Mouse (Mus musculus) testis, adult 2 months (tissue): Measurements from ENCODE around the gene Id3. TPM values are rescaled to one million over a fixed set of nuclear protein-coding genes. Genes with fewer than 3 reads are reported as not detected.

ENCODE experiments used
- H3K27ac ChIP-seq: fragments of 200-500 bp; 2 replicates; pipeline ENCODE4 v1.5.1; 2012; ENCODE audit warnings: low read depth, low read length; ENCODE audit not compliant: control insufficient read depth, insufficient read depth
- H3K27me3 ChIP-seq: fragments of 200-500 bp; 2 replicates; pipeline ENCODE4 v1.6.1; 2012; ENCODE audit warnings: mild to moderate bottlenecking, low read length, moderate library complexity; ENCODE audit not compliant: control insufficient read depth, insufficient read depth
- H3K36me3 ChIP-seq: fragments of 200-500 bp; 2 replicates; pipeline ENCODE4 v1.6.1; 2012; ENCODE audit warnings: mild to moderate bottlenecking, low read length; ENCODE audit not compliant: control insufficient read depth, insufficient read depth
- H3K4me1 ChIP-seq: fragments of 200-500 bp; 2 replicates; pipeline ENCODE4 v1.6.1; 2012; ENCODE audit warnings: low read length; ENCODE audit not compliant: control insufficient read depth, insufficient read depth
- H3K4me3 ChIP-seq: fragments of 200-500 bp; 2 replicates; pipeline ENCODE4 v1.5.1; 2012; ENCODE audit warnings: low read depth, mild to moderate bottlenecking, low read length, moderate library complexity, mixed read lengths; ENCODE audit not compliant: control insufficient read depth
- CTCF ChIP-seq: fragments of 200-500 bp; IDR thresholded peaks from 2 replicates; pipeline ENCODE4 v1.5.1; 2012; ENCODE audit warnings: low read depth, mild to moderate bottlenecking, inconsistent platforms, low read length, moderate library complexity; ENCODE audit not compliant: control insufficient read depth, insufficient read depth, insufficient replicate concordance
- POLR2A ChIP-seq: fragments of 200-500 bp; IDR thresholded peaks from 2 replicates; pipeline ENCODE4 v1.6.1; 2012; ENCODE audit warnings: low read depth, mild to moderate bottlenecking, inconsistent platforms, low read length, moderate library complexity; ENCODE audit not compliant: control insufficient read depth
- polyA plus RNA-seq: library from polyadenylated mRNA; depleted of rRNA; stranded (reverse); fragments of >200 nt; gene quantifications from 2 replicates; pipeline ENCODE4 v1.2.3, GENCODE M21; 2012

The Id3 gene
- polyA plus RNA-seq, 1 experiment = 8.0 TPM

GRCm38 (mm10) chr4:136150596-136150995 lies 7.3 kb downstream of the Id3 start:
- peaks cover 11% of the 10 kb centered on the region for H3K4me1 ChIP-seq
- H3K27me3 ChIP-seq = no peaks in the 10 kb centered on the region
- no peak overlapping the region for H3K4me3 ChIP-seq
- no peaks in the 10 kb centered on the region for H3K36me3 ChIP-seq
- no peak for TF ChIP-seq CTCF
- TF ChIP-seq POLR2A = no peak
- H3K27ac ChIP-seq = no peak overlapping the region

DNA sequence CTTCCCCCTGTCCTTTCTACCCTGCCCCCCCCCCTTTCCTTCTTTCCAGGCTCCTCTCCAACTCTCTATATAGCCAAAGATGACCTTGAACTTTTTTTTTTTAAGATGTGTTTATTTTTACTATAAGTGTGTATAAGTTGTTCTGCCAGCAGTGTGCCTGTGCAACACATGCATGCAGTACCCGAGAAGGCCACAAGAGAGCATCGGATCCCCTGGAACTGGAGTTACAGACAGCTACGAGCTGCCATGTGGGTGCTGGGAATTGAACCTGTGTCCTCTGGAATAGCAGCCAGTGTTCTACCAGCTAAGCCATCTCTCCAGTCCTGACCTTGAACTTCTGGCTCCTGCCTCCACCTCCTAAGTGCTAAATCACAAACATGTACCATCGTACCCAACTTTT lies 9.5 kb downstream of the Id3 start:
- H3K36me3 ChIP-seq = no peaks in the 10 kb centered on the region

GRCm38 (mm10) chr4:136154462-136154861 lies 11.2 kb downstream of the Id3 start:
- Histone ChIP-seq H3K4me1 (no peaks in the 10 kb centered on the region), H3K27ac (no peak overlapping the region), H3K27me3 (no peaks in the 10 kb centered on the region), H3K4me3 (no peak overlapping the region), H3K36me3 (no peaks in the 10 kb centered on the region)
- no peak for TF ChIP-seq CTCF
- no peak for TF ChIP-seq POLR2A

More for the DNA sequence above, 9.5 kb downstream of the Id3 start:
- H3K4me3 ChIP-seq = no peak overlapping the region
- TF ChIP-seq CTCF (peak; percentile 57; the same call in 1 of the 2 replicates), POLR2A (no peak)
- no peaks in the 10 kb centered on the region for H3K27me3 ChIP-seq
- H3K4me1 ChIP-seq = peaks cover 11% of the 10 kb centered on the region
- no peak overlapping the region for H3K27ac ChIP-seq

- Histone ChIP-seq H3K27me3 (no peaks in the 10 kb centered on the region), H3K27ac (no peak overlapping the region), H3K36me3 (no peaks in the 10 kb centered on the region), H3K4me3 (no peak overlapping the region), H3K4me1 (peaks cover 13% of the 10 kb centered on the region)
- TF ChIP-seq POLR2A (no peak), CTCF (no peak)
These were observed 15.2 kb downstream of the Id3 start for GRCm38 (mm10) chr4:136158498-136158897.

DNA sequence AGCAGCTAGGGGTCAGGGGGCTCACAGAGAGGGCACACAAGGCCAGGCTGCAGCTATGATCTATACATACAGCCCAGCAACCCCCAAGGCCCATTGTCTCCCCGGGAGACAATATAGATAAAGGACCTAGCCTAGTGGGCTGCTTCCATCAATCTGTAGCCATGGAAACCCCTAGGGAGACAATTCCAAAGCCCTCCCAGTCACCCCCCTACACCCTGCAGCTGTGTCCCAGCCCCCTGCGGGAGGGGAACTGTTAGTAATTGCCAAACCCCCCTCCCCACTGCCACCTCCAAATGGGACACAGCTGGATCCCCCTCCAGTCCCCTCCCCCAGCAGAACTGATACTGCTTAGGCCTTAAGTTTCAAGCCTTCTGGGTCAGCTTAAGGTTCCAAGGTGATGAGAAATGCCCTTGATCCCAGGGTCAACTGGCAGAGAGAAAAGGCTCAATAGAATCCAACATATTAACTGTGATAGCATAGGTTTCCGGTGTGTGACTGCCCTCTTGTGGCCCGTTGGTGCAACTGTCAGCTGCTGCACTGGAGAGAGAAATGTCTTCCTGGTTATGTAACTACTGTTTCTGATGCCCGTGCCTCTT lies 16.6 kb downstream of the Id3 start:
- H3K4me3 ChIP-seq = no peak overlapping the region
- H3K27me3 ChIP-seq = no peaks in the 10 kb centered on the region
- no peak overlapping the region for H3K27ac ChIP-seq

DNA sequence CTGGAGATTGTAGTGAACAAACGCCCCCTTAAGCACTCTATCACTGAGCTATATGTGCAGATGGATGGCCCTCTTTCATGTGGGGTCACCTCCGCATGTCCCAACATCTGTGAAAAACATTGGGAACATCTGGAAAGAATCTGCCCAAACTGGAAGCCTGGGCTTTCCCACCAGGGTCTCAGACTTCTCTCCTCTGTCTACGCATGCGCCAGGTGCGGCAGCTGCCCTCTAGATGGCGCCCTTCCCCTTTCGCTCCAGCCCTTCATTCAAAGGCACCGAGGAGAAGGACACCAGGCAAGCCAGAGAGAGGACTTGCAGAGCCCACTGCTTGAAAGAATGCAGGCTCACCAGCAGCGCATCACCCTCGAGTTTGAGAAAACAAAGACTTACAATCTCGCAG lies 20.2 kb downstream of the Id3 start:
- TF ChIP-seq CTCF = peak; percentile 98
- no peak for TF ChIP-seq POLR2A
- no peaks in the 10 kb centered on the region for H3K36me3 ChIP-seq
- H3K4me1 ChIP-seq = peaks cover 13% of the 10 kb centered on the region
- H3K27ac ChIP-seq = no peak overlapping the region
- no peak overlapping the region; the same call in 1 of the 2 replicates for H3K4me3 ChIP-seq
- no peaks in the 10 kb centered on the region for H3K27me3 ChIP-seq

More for the DNA sequence above, 16.6 kb downstream of the Id3 start:
- peaks cover 13% of the 10 kb centered on the region for H3K4me1 ChIP-seq
- peak; percentile 92; the same call in 1 of the 2 replicates for TF ChIP-seq CTCF
- TF ChIP-seq POLR2A = no peak
- no peaks in the 10 kb centered on the region for H3K36me3 ChIP-seq

- peaks cover 8% of the 10 kb centered on the region for H3K4me1 ChIP-seq
- H3K27me3 ChIP-seq = no peaks in the 10 kb centered on the region
- H3K27ac ChIP-seq = no peak overlapping the region
- TF ChIP-seq CTCF = no peak
- no peak for TF ChIP-seq POLR2A
- no peaks in the 10 kb centered on the region for H3K36me3 ChIP-seq
- no peak overlapping the region for H3K4me3 ChIP-seq
These were observed 21.7 kb downstream of the Id3 start for GRCm38 (mm10) chr4:136164981-136165380.

- Histone ChIP-seq H3K27me3 (no peaks in the 10 kb centered on the region), H3K4me1 (peaks cover 8% of the 10 kb centered on the region), H3K27ac (no peak overlapping the region), H3K36me3 (no peaks in the 10 kb centered on the region), H3K4me3 (no peak overlapping the region)
- TF ChIP-seq POLR2A = no peak
- TF ChIP-seq CTCF = no peak
These were observed 24.4 kb downstream of the Id3 start for GRCm38 (mm10) chr4:136167701-136168100.
